Mouse (Mus musculus) MEL (cell line): ENCODE measurements around the gene Il1rapl1. TPM values are rescaled to one million over a fixed set of nuclear protein-coding genes. Genes with fewer than 3 reads are reported as not detected.

Experiments
- DNase-seq: peaks from one replicate; pipeline ENCODE4 v3.0.0; 2011; ENCODE audit warnings: low read depth, low spot score
- H3K27ac ChIP-seq: 2 replicates; pipeline ENCODE4 v1.5.1; 2012; ENCODE audit warnings: low read depth, mild to moderate bottlenecking, control low read depth, low read length, moderate library complexity; ENCODE audit not compliant: control insufficient read depth
- H3K27me3 ChIP-seq, 2 experiments: fragments of 150-350 bp in 1 of 2; sonication (generic) in 1 of 2; 2 replicates each; pipeline ENCODE4 v1.6.1; 2012; ENCODE audit warnings: low read length in 2 of 2, mild to moderate bottlenecking in 2 of 2, improper control_type of control experiment in 1 of 2, moderate library complexity in 1 of 2; ENCODE audit not compliant: insufficient read depth in 2 of 2, control insufficient read depth in 1 of 2
- H3K36me3 ChIP-seq, 2 experiments: 2 replicates each; pipeline ENCODE4 v1.6.1; 2012 to 2014; ENCODE audit warnings: low read length in 2 of 2, improper control_type of control experiment in 1 of 2, inconsistent platforms in 1 of 2, mild to moderate bottlenecking in 1 of 2; ENCODE audit not compliant: insufficient read depth in 2 of 2, control insufficient read depth in 1 of 2
- H3K4me1 ChIP-seq, 2 experiments: fragments of 150-350 bp in 1 of 2; sonication (generic) in 1 of 2; 2 replicates each; pipeline ENCODE4 v1.6.1; 2012; ENCODE audit warnings: low read length in 2 of 2, improper control_type of control experiment in 1 of 2, mild to moderate bottlenecking in 1 of 2; ENCODE audit not compliant: insufficient read depth in 2 of 2, control insufficient read depth in 1 of 2
- H3K4me3 ChIP-seq, 2 experiments: fragments of 150-350 bp in 1 of 2; sonication (generic) in 1 of 2; 2 replicates each; pipeline ENCODE4 v1.5.1; 2012; ENCODE audit warnings: low read depth in 2 of 2, low read length in 2 of 2, mild to moderate bottlenecking in 2 of 2, moderate library complexity in 2 of 2, control low read depth in 1 of 2, improper control_type of control experiment in 1 of 2; ENCODE audit not compliant: control insufficient read depth in 1 of 2, insufficient read depth in 1 of 2
- H3K79me2 ChIP-seq: 2 replicates; pipeline ENCODE4 v1.6.1; 2012; ENCODE audit warnings: mild to moderate bottlenecking, low read length, moderate library complexity; ENCODE audit not compliant: control insufficient read depth, poor library complexity, insufficient read depth
- H3K9ac ChIP-seq: 2 replicates; pipeline ENCODE4 v1.6.1; 2012; ENCODE audit warnings: low read depth, mild to moderate bottlenecking, control low read depth, low read length, moderate library complexity; ENCODE audit not compliant: control insufficient read depth, poor library complexity, severe bottlenecking
- H3K9me3 ChIP-seq: fragments of 150-350 bp; sonication (generic); replicated peaks from 2 replicates; pipeline ENCODE4 v1.6.1; 2012; ENCODE audit warnings: mild to moderate bottlenecking, low read length, improper control_type of control experiment, moderate library complexity; ENCODE audit not compliant: insufficient read depth
- BHLHE40 ChIP-seq: IDR thresholded peaks from 2 replicates; pipeline ENCODE4 v1.6.1; 2012; ENCODE audit warnings: low read depth, mild to moderate bottlenecking, inconsistent platforms, low read length, improper control_type of control experiment, borderline replicate concordance
- CTCF ChIP-seq, 3 experiments: IDR thresholded peaks in 2 of 3; conservative IDR thresholded peaks in 1 of 3; 2 replicates each; pipeline ENCODE4 v1.5.1; 2011 to 2012; ENCODE audit warnings: low read length in 3 of 3, low read depth in 2 of 3, mild to moderate bottlenecking in 2 of 3, improper control_type of control experiment in 1 of 3, inconsistent platforms in 1 of 3, mixed read lengths in 1 of 3, moderate library complexity in 1 of 3; ENCODE audit not compliant: control insufficient read depth in 1 of 3, insufficient read depth in 1 of 3, poor library complexity in 1 of 3, severe bottlenecking in 1 of 3
- ELF1 ChIP-seq: IDR thresholded peaks from 2 replicates; pipeline ENCODE4 v1.6.1; 2014; ENCODE audit warnings: low read depth, mild to moderate bottlenecking, inconsistent platforms, low read length, improper control_type of control experiment, moderate library complexity
- GABPA ChIP-seq: IDR thresholded peaks from 2 replicates; pipeline ENCODE4 v1.6.1; 2012; ENCODE audit warnings: low read depth, mild to moderate bottlenecking, inconsistent platforms, low read length, improper control_type of control experiment, moderate library complexity
- GATA1 ChIP-seq: IDR thresholded peaks from 2 replicates; pipeline ENCODE4 v1.6.1; 2011; ENCODE audit warnings: low read depth, low read length, improper control_type of control experiment
- JUND ChIP-seq: IDR thresholded peaks from 2 replicates; pipeline ENCODE4 v1.6.1; 2011; ENCODE audit warnings: low read depth, mild to moderate bottlenecking, improper control_type of control experiment, low read length
- KAT2A ChIP-seq: conservative IDR thresholded peaks from 2 replicates; pipeline ENCODE4 v1.6.1; 2012; ENCODE audit warnings: low read depth, low read length, improper control_type of control experiment, inconsistent platforms
- MAFK ChIP-seq: IDR thresholded peaks from 2 replicates; pipeline ENCODE4 v1.6.1; 2011; ENCODE audit warnings: low read depth, mild to moderate bottlenecking, low read length, improper control_type of control experiment, borderline replicate concordance
- MAZ ChIP-seq: IDR thresholded peaks from 2 replicates; pipeline ENCODE4 v1.6.1; 2012; ENCODE audit warnings: low read depth, mild to moderate bottlenecking, inconsistent platforms, low read length, improper control_type of control experiment
- MXI1 ChIP-seq: IDR thresholded peaks from 2 replicates; pipeline ENCODE4 v1.6.1; 2011; ENCODE audit warnings: mild to moderate bottlenecking, low read depth, low read length, improper control_type of control experiment
- NELFE ChIP-seq: IDR thresholded peaks from 2 replicates; pipeline ENCODE4 v1.6.1; 2011; ENCODE audit warnings: low read depth, low read length, improper control_type of control experiment
- NRF1 ChIP-seq: IDR thresholded peaks from 2 replicates; pipeline ENCODE4 v1.6.1; 2014; ENCODE audit warnings: low read depth, mild to moderate bottlenecking, inconsistent platforms, low read length, improper control_type of control experiment, moderate library complexity; ENCODE audit not compliant: poor library complexity, insufficient read depth, severe bottlenecking
- POLR2A ChIP-seq, 2 experiments: IDR thresholded peaks; 2 replicates each; pipeline ENCODE4 v1.6.1; 2011 to 2012; ENCODE audit warnings: low read length in 2 of 2, mild to moderate bottlenecking in 2 of 2, control low read depth in 1 of 2, improper control_type of control experiment in 1 of 2, low read depth in 1 of 2, moderate library complexity in 1 of 2; ENCODE audit not compliant: control insufficient read depth in 1 of 2, insufficient read depth in 1 of 2, poor library complexity in 1 of 2
- POLR2AphosphoS2 ChIP-seq: IDR thresholded peaks from 2 replicates; pipeline ENCODE4 v1.6.1; 2011; ENCODE audit warnings: low read length, improper control_type of control experiment
- RCOR1 ChIP-seq: IDR thresholded peaks from 2 replicates; pipeline ENCODE4 v1.6.1; 2012; ENCODE audit warnings: low read depth, mild to moderate bottlenecking, inconsistent platforms, low read length, improper control_type of control experiment
- SIN3A ChIP-seq: IDR thresholded peaks from 2 replicates; pipeline ENCODE4 v1.6.1; 2012; ENCODE audit warnings: low read length, improper control_type of control experiment, inconsistent platforms
- SMC3 ChIP-seq: IDR thresholded peaks from 2 replicates; pipeline ENCODE4 v1.6.1; 2011; ENCODE audit warnings: low read depth, low read length, improper control_type of control experiment
- TAL1 ChIP-seq: IDR thresholded peaks from 2 replicates; pipeline ENCODE4 v1.6.1; 2012; ENCODE audit warnings: mild to moderate bottlenecking, inconsistent platforms, low read length, moderate library complexity, mixed read lengths
- TBP ChIP-seq: IDR thresholded peaks from 2 replicates; pipeline ENCODE4 v1.8.0; 2011; ENCODE audit warnings: low read depth, low read length, improper control_type of control experiment
- UBTF ChIP-seq: IDR thresholded peaks from 2 replicates; pipeline ENCODE4 v1.6.1; 2012; ENCODE audit warnings: low read depth, mild to moderate bottlenecking, inconsistent platforms, low read length, improper control_type of control experiment, moderate library complexity, borderline replicate concordance; ENCODE audit not compliant: insufficient read depth
- ZC3H11A ChIP-seq: IDR thresholded peaks from 2 replicates; pipeline ENCODE4 v1.6.1; 2012; ENCODE audit warnings: low read depth, mild to moderate bottlenecking, inconsistent platforms, low read length, improper control_type of control experiment
- ZKSCAN1 ChIP-seq: IDR thresholded peaks from 2 replicates; pipeline ENCODE4 v1.6.1; 2012; ENCODE audit warnings: low read depth, mild to moderate bottlenecking, inconsistent platforms, low read length, improper control_type of control experiment, moderate library complexity
- ZMIZ1 ChIP-seq: IDR thresholded peaks from 2 replicates; pipeline ENCODE4 v1.6.1; 2012; ENCODE audit warnings: low read depth, mild to moderate bottlenecking, inconsistent platforms, low read length, improper control_type of control experiment, moderate library complexity
- polyA plus RNA-seq, 2 experiments: library from polyadenylated mRNA; stranded (reverse) in 1 of 2; unstranded in 1 of 2; fragments of >175 nt in 1 of 2; fragments of >200 nt in 1 of 2; gene quantifications; 2 replicates each; pipeline versions ENCODE4 v1.2.1 to v1.2.4; 2012; ENCODE audit warnings: low replicate concordance in 2 of 2, low read depth in 1 of 2; ENCODE audit not compliant: insufficient read length in 2 of 2, insufficient read depth in 1 of 2, missing spikeins in 1 of 2
- total RNA-seq: library from RNA; depleted of rRNA; stranded (reverse); fragments of 300-350 nt; gene quantifications from 2 replicates; pipeline ENCODE4 v1.2.3, GENCODE M21; 2012

Gene Il1rapl1
- total and polyA plus RNA-seq, 3 experiments = not detected

GRCm38 (mm10) chrX:86950940-86951339 is 1164.5 kb downstream of the Il1rapl1 start:
- no peaks in the 10 kb centered on the region for H3K9me3 ChIP-seq
- H3K27ac ChIP-seq = no peak overlapping the region
- TF ChIP-seq ZMIZ1 (no peak), SIN3A (no peak), CTCF (IDR thresholded peaks at IDR 0.05 in 2 of 3, conservative IDR thresholded peaks at IDR 0.05 in 1 of 3; ENCODE audit: control insufficient read depth in 1 of 3, insufficient read depth in 1 of 3, low read depth in 2 of 3, low read length in 3 of 3, poor library complexity in 1 of 3, severe bottlenecking in 1 of 3) (no peak), UBTF (no peak), MAFK (no peak), GABPA (no peak), RCOR1 (no peak), SMC3 (no peak), POLR2A (IDR thresholded peaks at IDR 0.05; ENCODE audit: control insufficient read depth in 1 of 2, insufficient read depth in 1 of 2, low read depth in 1 of 2, low read length in 2 of 2, poor library complexity in 1 of 2) (no peak), MAZ (no peak), POLR2AphosphoS2 (no peak), TBP (no peak), ELF1 (no peak), NELFE (no peak)
- H3K79me2 ChIP-seq = no peaks in the 10 kb centered on the region
- no peak overlapping the region for H3K4me3 ChIP-seq
- DNase-seq = no peak
- H3K4me1 ChIP-seq = no peaks in the 10 kb centered on the region
- no peaks in the 10 kb centered on the region for H3K36me3 ChIP-seq
- H3K27me3 ChIP-seq = no peaks in the 10 kb centered on the region
- no peak overlapping the region for H3K9ac ChIP-seq

- TF ChIP-seq NRF1 (no peak), TAL1 (no peak), SIN3A (no peak), MXI1 (no peak), CTCF (IDR thresholded peaks at IDR 0.05 in 2 of 3, conservative IDR thresholded peaks at IDR 0.05 in 1 of 3; ENCODE audit: control insufficient read depth in 1 of 3, insufficient read depth in 1 of 3, low read depth in 2 of 3, low read length in 3 of 3, poor library complexity in 1 of 3, severe bottlenecking in 1 of 3) (no peak), NELFE (no peak), RCOR1 (no peak), ZC3H11A (no peak), BHLHE40 (no peak), KAT2A (no peak), UBTF (no peak), ZKSCAN1 (no peak), TBP (no peak), GATA1 (no peak), JUND (no peak)
- DNase-seq = no peak
These were observed 1166.3 kb downstream of the Il1rapl1 start for GRCm38 (mm10) chrX:86949112-86949511.

More at GRCm38 (mm10) chrX:86949112-86949511, 1166.3 kb downstream of the Il1rapl1 start:
- Histone ChIP-seq H3K4me3 (no peak overlapping the region), H3K9me3 (no peaks in the 10 kb centered on the region), H3K36me3 (no peaks in the 10 kb centered on the region), H3K27ac (no peak overlapping the region), H3K79me2 (no peaks in the 10 kb centered on the region), H3K4me1 (no peaks in the 10 kb centered on the region), H3K9ac (no peak overlapping the region), H3K27me3 (no peaks in the 10 kb centered on the region)
